Mouse (Mus musculus): Measurements from ENCODE around the gene Heg1.

The Heg1 gene

DNA sequence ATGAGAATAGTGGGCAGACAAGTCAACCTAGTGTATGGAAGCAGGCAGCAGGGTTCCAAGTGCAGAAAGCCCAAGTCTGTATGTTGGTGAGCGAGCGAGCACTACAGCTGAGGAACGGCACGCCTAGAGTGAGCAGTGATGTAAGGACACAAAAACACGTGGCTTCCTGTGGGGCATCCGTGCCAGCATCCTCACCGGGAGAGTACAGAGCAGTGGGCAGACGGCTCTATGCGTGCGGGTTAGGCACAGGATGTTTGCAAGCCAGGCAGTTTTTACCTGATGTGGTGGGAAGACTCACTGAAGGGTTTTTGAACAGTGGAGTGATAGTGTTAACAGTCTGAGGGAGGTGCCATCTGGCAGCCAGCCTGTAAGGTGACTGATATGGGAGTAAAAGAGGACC is 23.9 kb downstream of the Heg1 start:
- peak; percentile 26 for DNase-seq

GRCm38 (mm10) chr16:33708585-33709397 is 24.6 kb downstream of the Heg1 start:
- DNase-seq = no peak

GRCm38 (mm10) chr16:33714271-33714670 is 30.1 kb downstream of the Heg1 start:
- peak; percentile 83 for DNase-seq

GRCm38 (mm10) chr16:33723241-33723640 is 39.1 kb downstream of the Heg1 start:
- no peak for DNase-seq

- DNase-seq = no peak
Observed at GRCm38 (mm10) chr16:33723983-33724382, 39.8 kb downstream of the Heg1 start.

DNA sequence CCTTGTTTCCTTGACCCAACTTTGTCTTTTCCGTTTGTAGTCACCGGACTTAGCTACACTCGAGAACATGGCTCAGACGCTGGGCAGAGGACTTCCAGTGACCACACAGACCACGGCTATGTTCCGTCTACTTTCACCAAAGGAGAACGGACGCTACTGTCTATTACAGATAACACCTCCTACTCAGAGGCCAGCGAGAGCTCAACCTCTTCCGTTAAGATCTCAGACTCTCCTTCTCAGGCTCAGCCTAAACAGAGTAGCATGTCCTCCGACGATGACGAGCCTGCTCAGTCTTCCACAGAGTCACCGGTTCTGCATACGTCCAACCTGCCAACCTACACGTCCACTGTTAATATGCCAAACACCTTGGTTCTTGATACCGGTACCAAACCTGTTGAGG is 42.1 kb downstream of the Heg1 start:
- no peak for DNase-seq

- no peak for DNase-seq
Observed at GRCm38 (mm10) chr16:33726892-33727291, 42.7 kb downstream of the Heg1 start.

- DNase-seq = no peak
Observed at GRCm38 (mm10) chr16:33728427-33728826, 44.3 kb downstream of the Heg1 start.

DNA sequence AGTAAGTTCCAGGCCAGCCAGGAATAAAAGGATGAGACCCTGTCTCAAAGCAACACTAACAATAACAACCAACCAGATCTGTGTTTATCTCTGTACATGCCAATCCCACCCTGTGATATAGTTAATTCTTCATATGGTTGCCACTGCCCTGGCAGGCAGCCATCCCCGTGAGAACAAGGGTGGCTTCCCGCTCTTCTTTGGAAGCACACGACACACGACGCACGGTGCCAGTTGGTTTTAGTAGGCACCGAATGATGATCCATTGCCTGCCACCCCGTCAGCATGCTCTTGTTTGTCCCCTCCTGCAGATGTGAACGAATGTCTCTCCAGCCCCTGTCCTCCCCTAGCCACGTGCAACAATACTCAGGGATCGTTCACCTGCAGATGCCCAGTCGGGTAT is 47.1 kb downstream of the Heg1 start:
- DNase-seq = no peak

DNA sequence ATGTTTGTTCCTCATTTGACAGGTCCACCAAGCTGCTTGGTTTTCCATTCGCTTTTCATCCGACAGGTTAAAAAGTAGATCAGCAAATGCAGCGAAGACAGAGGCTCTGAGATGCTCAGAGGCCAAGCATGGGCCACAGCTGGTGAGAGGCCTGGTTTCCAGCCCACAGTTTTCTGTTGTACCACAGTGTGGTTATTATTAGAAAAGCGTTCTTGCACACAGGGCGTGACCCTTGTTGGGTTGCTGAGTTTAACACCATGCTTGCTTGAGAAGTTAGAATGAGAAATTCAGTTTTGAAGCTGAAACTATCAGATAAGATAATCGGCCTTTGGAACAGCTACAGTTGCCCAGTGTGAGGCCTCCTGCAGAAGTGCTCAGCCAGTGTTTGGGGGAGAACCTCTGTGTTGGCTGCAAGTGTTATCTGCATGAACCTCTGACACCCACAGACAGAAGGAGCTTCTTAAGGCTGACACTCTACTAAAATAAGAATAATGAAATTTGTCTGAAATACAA is 48.1 kb downstream of the Heg1 start:
- no peak for DNase-seq

DNA sequence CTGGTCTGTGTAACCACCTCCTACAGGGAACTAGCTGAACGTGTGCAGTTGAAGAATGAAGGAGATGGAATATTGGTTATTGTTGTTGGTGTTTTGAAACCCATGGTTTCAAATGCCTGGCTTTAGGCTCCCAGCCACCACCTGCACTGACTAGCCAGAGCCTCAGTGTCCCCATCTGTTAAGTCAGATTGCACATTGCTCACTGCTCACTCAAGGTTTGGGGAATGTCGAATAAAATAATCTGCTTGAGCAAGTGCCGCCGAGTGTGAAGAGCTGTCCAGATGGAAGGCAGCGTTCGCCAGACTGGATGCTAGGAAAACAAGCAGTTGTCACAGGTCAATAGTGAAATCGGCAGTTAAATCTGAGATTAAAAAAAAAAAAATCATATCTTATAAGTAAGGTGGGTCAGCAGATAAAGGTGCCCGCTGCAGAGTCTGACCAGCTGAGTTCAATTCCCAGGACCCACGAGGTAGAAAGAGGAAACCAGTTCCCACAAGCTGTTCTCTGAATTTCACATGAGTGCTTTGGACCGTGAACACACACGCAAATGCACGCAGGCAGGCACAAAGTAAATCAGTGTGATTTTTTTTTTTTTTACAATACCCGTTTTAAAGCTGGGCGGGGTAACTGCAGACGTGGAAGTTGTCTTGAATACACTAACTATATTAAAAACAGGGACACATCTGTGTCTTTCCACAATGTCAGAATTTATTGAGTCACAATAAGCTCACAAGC is 48.8 kb downstream of the Heg1 start:
- no peak for DNase-seq

- no peak for DNase-seq
Observed at GRCm38 (mm10) chr16:33733864-33734263, 49.7 kb downstream of the Heg1 start.

DNA sequence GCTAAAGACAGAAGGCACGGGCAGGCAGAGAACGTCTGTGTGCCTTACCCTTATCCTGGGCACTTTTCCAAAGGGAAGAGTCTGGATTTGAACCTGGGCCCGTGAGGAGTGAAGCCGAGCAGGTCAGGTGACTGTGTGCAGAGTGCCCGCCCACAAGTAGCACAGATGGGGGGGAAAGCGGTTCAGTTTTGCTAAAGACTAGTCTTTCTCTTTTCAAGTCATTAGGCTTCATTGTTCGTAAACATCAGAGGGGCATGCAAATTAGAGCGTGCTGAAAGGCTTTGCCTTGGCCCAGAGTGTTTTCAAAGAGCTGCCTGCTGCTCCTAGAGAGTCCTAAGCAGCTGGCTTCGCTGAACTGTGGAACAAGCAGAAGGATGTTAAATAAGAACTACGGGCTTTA is 50.4 kb downstream of the Heg1 start:
- DNase-seq = no peak

- no peak for DNase-seq
Observed at GRCm38 (mm10) chr16:33735238-33735637, 51.1 kb downstream of the Heg1 start.

- DNase-seq = no peak
Observed at GRCm38 (mm10) chr16:33735791-33736190, 51.6 kb downstream of the Heg1 start.

- no peak for DNase-seq
Observed at GRCm38 (mm10) chr16:33736746-33737145, 52.6 kb downstream of the Heg1 start.

DNA sequence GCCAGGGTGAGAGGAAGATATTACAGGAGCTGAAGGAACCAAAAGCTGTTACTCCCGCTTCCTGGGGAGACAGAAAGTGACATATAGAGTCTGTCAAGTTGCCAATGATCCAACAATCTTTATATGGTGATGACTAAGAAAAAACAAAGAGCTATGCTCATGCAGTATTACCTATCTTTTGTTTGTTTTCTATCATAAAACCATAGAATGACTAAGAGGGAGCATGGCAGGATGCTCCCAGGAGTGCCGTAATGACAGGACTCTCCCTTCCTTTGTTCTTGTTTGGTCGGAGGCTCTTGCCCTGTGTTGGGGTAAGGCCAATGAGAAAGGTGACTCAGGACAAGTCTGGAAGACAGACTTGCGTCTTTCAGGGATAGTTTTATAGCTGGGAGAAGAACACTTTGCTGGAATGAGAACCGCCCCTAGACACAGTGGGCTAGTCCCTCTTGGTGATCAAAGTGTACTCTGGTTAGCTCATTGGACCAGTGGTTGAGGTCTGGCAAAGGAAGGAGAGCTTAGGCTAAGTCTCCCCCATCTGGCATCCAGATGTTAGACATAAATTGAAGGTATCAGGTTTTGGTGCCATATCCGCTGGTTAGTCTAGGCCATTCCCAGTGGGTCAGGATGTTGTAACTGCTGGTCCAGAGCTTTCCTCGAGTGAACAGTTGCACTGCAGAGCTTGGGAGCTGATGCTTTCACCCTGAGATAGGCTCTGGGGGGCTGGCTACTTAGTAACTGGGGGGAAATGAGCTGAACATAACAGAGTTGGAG is 55.0 kb downstream of the Heg1 start:
- no peak for DNase-seq

DNA sequence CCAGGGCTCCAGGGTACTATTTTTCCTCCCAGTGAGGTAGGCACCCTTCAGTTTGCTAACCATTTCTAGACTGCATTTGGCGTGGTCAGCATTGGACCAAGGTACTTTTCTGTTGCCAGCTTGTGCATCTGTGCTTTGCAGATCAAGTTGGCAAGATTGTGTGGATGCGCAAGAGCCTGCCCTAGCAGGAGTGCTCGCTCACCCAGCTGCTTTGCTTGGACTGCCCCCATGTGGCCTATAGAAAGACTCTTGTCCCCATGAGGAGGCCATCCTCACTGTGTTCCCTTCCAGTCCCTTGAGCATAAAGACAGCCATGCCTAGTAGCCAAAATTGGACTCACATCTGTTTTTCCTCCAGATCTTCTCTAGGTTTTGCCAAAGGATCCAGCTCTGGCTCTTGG is 55.6 kb downstream of the Heg1 start:
- peak; percentile 72 for DNase-seq

GRCm38 (mm10) chr16:33740416-33740815 is 56.2 kb downstream of the Heg1 start:
- DNase-seq = peak; percentile 22

- no peak for DNase-seq
Observed at GRCm38 (mm10) chr16:33741795-33742194, 57.6 kb downstream of the Heg1 start.

- DNase-seq = no peak
Observed at GRCm38 (mm10) chr16:33742233-33742632, 58.1 kb downstream of the Heg1 start.

DNA sequence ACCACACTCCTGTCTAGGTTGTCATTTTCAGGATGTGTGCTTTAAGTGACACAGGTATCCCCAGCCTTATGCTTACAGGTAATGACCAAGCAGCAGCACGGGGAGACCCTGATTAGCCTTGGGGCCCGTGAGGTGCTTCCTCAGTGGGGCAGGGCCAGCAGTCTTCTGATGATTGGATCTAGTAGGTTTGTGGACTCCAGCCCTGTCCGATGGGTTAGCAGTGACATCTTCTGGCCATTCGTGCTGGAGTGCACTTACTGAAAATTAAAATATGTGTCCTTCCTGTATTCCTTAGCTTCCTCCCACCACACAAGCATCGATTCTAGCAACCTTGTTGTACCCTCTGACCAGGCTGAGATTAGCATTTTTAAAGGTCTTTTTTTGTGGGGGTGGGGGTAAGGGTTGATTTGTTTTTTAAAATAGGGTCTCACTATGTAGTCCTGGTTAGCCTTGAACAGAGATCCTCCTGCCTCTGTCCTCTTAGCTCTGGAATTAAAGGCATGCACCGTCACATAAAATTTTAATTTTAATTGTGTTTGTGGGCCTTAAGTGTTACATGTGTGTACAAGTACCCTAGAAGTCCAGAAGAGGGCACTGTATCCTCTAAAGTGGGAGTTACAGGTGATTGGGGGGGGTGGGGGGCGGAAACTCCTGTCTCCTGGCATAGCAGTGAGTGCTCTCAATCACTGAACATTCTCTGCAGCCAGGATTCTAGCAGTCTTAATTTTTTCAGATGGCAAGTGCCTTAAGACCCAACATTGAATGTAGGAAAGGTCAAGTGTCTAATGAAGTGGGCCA is 60.7 kb downstream of the Heg1 start:
- peak; percentile 43 for DNase-seq

Measured in kidney, postnatal 14 days (tissue).